Mouse (Mus musculus): Measurements from ENCODE around the gene Crb1. TPM values are rescaled to one million over a fixed set of nuclear protein-coding genes. Genes with fewer than 3 reads are reported as not detected.
A peak's percentile ranks its signal among the peaks of the same experiment; 100 is the strongest.
"Not testable (repeated sequence)": the region's sequence is repeated elsewhere in the genome, so short reads cannot be mapped to it uniquely, and the experiment has no call there.

The Crb1 gene
- polyA plus RNA-seq, 1 experiment from 2014 or later = 3.5 TPM

DNA sequence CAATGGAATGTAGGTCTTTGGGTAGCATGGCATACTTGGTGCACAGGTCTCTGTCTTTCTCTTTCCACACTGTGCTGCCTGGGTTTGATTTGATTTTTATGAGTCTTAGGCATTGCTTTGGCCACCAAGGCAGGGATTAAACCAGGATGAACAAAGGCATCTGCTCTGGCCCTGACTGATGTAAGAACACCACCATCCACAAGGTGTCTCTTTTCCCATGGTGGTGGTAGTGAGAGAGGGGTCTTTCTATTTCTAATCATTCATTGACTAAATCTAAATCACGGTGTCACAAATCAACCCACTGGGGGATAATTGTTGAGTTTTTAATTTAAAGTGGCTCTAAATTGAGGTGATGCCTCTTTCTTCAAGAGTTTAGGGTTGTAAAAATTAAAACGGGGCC lies 51.5 kb downstream of the Crb1 start:
- Histone ChIP-seq H3K9me3 (no peaks in the 10 kb centered on the region), H3K4me1 (no peaks in the 10 kb centered on the region), H3K36me3 (no peaks in the 10 kb centered on the region), H3K4me2 (replicated peaks) (no peak overlapping the region), H3K27ac (replicated peaks) (no peak overlapping the region), H3K27me3 (no peaks in the 10 kb centered on the region), H3K4me3 (no peak overlapping the region), H3K9ac (replicated peaks) (no peak overlapping the region)
- ATAC-seq (ENCODE audit: low FRiP score, low read depth) = 0 out of 2 replicates have a peak, but pooled peaks have one; percentile 6
- WGBS = 71% methylated on average over 2 of the region's 2 CpGs

DNA sequence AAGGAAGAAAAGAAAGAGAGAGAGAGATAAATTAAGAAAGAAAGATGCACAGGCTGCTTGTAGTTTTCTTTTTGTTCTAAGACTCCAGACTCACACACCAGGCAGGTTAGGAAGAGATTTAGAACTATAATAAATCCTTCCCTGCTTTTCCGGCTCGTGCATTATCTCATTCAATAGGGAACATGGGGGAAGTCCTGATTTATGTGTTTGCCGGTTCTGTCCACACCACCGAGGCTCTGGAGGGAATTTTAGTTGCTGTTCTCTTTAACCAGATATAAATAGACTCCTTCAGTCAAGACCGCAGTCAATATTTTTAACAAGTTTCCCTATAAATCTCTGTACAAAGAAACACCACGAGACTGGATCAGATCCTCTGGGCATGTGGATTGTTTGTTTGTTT lies 57.1 kb downstream of the Crb1 start:
- no peak for ATAC-seq (ENCODE audit: low FRiP score, low read depth)
- H3K27ac ChIP-seq (replicated peaks) = no peak overlapping the region
- no peaks in the 10 kb centered on the region for H3K36me3 ChIP-seq
- H3K4me2 ChIP-seq (replicated peaks) = no peak overlapping the region
- H3K27me3 ChIP-seq = no peaks in the 10 kb centered on the region
- no peak overlapping the region for H3K4me3 ChIP-seq
- 86% methylated on average over 6 of the region's 6 CpGs for WGBS
- H3K9ac ChIP-seq (replicated peaks) = no peak overlapping the region
- H3K9me3 ChIP-seq = no peaks in the 10 kb centered on the region
- H3K4me1 ChIP-seq = no peaks in the 10 kb centered on the region

DNA sequence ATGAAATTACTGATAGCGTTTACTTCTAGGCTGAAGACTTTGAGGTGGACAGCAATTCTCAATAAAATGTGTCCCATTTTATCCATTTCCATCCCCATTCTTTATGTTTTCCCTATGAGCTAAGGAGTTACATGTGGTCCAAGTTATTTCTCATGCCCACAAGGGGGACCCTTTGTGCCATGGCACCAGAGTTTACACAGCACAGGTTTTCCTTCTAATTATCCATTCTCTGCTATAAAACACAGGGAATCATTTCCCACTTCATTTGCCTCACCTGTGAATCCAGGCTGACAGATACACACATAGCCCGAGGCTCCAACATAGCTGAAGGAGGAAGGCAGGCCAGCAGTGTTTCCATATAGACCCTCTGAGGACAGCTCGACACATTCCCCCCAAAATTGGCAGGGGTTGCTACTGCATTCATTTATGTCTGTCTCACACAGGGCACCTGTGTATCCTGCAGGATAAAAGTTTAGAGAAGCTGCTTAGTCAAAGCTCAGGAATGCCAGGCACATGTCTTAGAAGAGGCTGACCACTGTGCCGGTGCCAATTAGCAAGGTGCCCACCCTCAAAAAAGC lies 62.5 kb downstream of the Crb1 start:
- H3K27ac ChIP-seq (replicated peaks) = no peak overlapping the region
- WGBS = 88% methylated on average over 4 of the region's 4 CpGs
- H3K36me3 ChIP-seq = no peaks in the 10 kb centered on the region
- ATAC-seq (ENCODE audit: low FRiP score, low read depth) = 0 out of 2 replicates have a peak, but pooled peaks have one; percentile 27
- H3K9ac ChIP-seq (replicated peaks) = no peak overlapping the region
- H3K9me3 ChIP-seq = no peaks in the 10 kb centered on the region
- no peak overlapping the region for H3K4me2 ChIP-seq (replicated peaks)
- no peaks in the 10 kb centered on the region for H3K4me1 ChIP-seq
- no peak overlapping the region for H3K4me3 ChIP-seq
- no peaks in the 10 kb centered on the region for H3K27me3 ChIP-seq

DNA sequence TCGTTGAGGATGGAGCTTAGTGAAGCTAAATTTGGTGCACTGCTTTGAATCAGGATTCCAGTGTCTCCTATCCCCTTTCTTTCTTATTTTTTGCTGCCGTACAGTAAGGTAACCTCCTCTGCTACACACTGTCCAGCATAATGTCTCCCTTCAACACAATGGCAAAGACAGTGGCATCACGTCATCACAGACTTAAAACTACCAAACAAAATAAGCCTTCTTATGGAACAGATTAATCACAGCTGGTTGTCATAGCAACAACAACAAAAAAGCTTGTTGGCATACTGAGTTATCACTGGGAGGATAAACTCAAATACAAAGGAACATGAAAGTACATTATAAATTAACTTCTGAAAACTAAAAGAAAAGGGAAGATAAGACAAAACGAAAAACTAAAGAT lies 68.0 kb downstream of the Crb1 start:
- Histone ChIP-seq H3K4me3 (no peak overlapping the region), H3K9me3 (no peaks in the 10 kb centered on the region), H3K27ac (replicated peaks) (no peak overlapping the region), H3K27me3 (no peaks in the 10 kb centered on the region), H3K9ac (replicated peaks) (no peak overlapping the region), H3K36me3 (no peaks in the 10 kb centered on the region), H3K4me2 (replicated peaks) (no peak overlapping the region), H3K4me1 (peaks cover 4% of the 10 kb centered on the region; the same call in 1 of the 2 replicates)
- ATAC-seq (ENCODE audit: low FRiP score, low read depth) = no peak
- WGBS = 55% methylated on average over 4 of the region's 4 CpGs

DNA sequence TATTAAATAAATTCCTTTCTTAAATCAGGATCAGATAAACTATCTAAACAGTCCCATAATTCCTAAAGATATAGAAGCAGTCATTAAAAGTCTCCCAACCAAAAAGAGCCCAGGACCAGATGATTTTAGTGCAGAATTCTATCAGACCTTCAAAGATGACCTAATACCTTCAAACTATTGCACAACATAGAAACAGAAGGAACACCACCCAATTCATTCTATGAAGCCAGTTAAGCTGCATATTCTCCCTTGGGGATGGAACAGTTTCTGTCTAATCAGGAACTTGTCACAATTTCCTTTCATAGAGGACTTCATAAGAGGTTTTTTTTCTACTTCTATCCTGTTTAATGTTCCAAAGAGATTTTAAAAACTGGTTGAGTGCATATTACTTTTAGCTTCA lies 74.4 kb downstream of the Crb1 start:
- not testable (repeated sequence) for H3K4me3 ChIP-seq; H3K4me2 ChIP-seq (replicated peaks); H3K4me1 ChIP-seq; H3K27me3 ChIP-seq; H3K27ac ChIP-seq (replicated peaks); H3K9ac ChIP-seq (replicated peaks); H3K9me3 ChIP-seq; ATAC-seq (ENCODE audit: low FRiP score, low read depth); H3K36me3 ChIP-seq

- no peaks in the 10 kb centered on the region for H3K36me3 ChIP-seq
- H3K4me1 ChIP-seq = peaks cover 7% of the 10 kb centered on the region; the same call in 1 of the 2 replicates
- no peak overlapping the region; the same call in 1 of the 2 replicates for H3K27ac ChIP-seq (replicated peaks)
- H3K9ac ChIP-seq (replicated peaks) = no peak overlapping the region
- ATAC-seq (ENCODE audit: low FRiP score, low read depth) = peak; percentile 87
- 27% methylated on average over 5 of the region's 5 CpGs for WGBS
- H3K27me3 ChIP-seq = no peaks in the 10 kb centered on the region
- no peak overlapping the region for H3K4me2 ChIP-seq (replicated peaks)
- H3K9me3 ChIP-seq = no peaks in the 10 kb centered on the region
- no peak overlapping the region for H3K4me3 ChIP-seq
These were observed 75.1 kb downstream of the Crb1 start for GRCm38 (mm10) chr1:139301830-139302229.

- WGBS = 44% methylated on average over 4 of the region's 4 CpGs
- Histone ChIP-seq H3K9ac (replicated peaks) (no peak overlapping the region), H3K36me3 (no peaks in the 10 kb centered on the region), H3K27me3 (no peaks in the 10 kb centered on the region), H3K4me3 (no peak overlapping the region), H3K4me2 (replicated peaks) (no peak overlapping the region), H3K27ac (replicated peaks) (no peak overlapping the region), H3K9me3 (no peaks in the 10 kb centered on the region), H3K4me1 (peaks cover 8% of the 10 kb centered on the region; the same call in 1 of the 2 replicates)
- ATAC-seq (ENCODE audit: low FRiP score, low read depth) = no peak
These were observed 84.9 kb downstream of the Crb1 start for GRCm38 (mm10) chr1:139292023-139292422.

- 19% methylated on average over 1 of the region's 1 CpGs for WGBS
- Histone ChIP-seq H3K27me3 (no peaks in the 10 kb centered on the region), H3K4me1 (peaks cover 8% of the 10 kb centered on the region; the same call in 1 of the 2 replicates), H3K9me3 (no peaks in the 10 kb centered on the region), H3K27ac (replicated peaks) (no peak overlapping the region), H3K4me3 (no peak overlapping the region), H3K4me2 (replicated peaks) (no peak overlapping the region), H3K9ac (replicated peaks) (no peak overlapping the region), H3K36me3 (no peaks in the 10 kb centered on the region)
- ATAC-seq (ENCODE audit: low FRiP score, low read depth) = peak; percentile 54; the same call in 1 of the 2 replicates
These were observed 85.3 kb downstream of the Crb1 start for GRCm38 (mm10) chr1:139291593-139291992.

GRCm38 (mm10) chr1:139276619-139277320 lies 100.1 kb downstream of the Crb1 start:
- Histone ChIP-seq H3K4me1 (no peaks in the 10 kb centered on the region), H3K4me2 (replicated peaks) (no peak overlapping the region), H3K4me3 (no peak overlapping the region), H3K36me3 (no peaks in the 10 kb centered on the region), H3K27ac (replicated peaks) (no peak overlapping the region), H3K27me3 (no peaks in the 10 kb centered on the region), H3K9ac (replicated peaks) (no peak overlapping the region), H3K9me3 (no peaks in the 10 kb centered on the region)
- no peak for ATAC-seq (ENCODE audit: low FRiP score, low read depth)
- WGBS = 87% methylated on average over 4 of the region's 4 CpGs

DNA sequence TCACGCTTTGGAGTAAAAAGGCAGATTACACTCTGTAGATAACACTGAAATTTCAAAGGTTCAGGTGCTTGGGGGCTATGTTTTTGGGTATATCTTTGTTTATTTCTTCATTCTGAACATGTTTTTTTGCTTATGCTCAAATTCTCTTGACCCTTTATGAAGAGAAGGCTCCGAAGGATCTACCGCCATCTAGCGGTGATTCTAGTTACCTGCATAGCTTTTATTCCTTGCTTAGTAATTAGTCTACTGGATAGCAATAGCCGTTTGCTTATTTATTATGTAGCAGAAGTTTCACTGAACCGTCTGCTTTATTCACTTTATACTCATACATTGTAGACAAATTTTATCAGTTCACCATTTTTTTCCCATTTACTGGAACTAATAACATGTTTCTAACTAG lies 109.1 kb downstream of the Crb1 start:
- Histone ChIP-seq H3K27me3 (no peaks in the 10 kb centered on the region), H3K4me2 (replicated peaks) (no peak overlapping the region), H3K9me3 (no peaks in the 10 kb centered on the region), H3K36me3 (no peaks in the 10 kb centered on the region), H3K9ac (replicated peaks) (no peak overlapping the region), H3K4me1 (no peaks in the 10 kb centered on the region), H3K4me3 (no peak overlapping the region), H3K27ac (replicated peaks) (no peak overlapping the region)
- ATAC-seq (ENCODE audit: low FRiP score, low read depth) = peak; percentile 49; the same call in 1 of the 2 replicates
- 25% methylated on average over 6 of the region's 6 CpGs for WGBS

DNA sequence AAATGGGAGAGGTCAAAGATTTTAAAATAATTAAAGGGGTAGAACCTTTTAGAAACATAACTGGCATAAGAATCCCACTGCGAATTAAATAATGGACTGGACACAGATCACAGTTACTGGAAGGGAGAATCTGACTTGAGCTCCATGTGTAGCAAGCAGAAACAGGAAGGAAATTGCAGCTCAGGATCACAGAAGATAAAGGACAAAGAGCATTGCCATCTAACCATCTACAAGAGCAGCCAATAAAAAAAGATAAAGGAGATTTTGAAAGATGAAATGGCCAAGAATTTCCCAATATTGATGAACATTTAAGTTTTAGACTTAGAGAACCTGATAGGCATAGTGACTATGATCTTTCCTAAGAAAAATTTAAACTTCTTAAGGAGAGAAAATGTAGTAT lies 112.7 kb downstream of the Crb1 start:
- Histone ChIP-seq H3K4me1 (no peaks in the 10 kb centered on the region), H3K4me2 (replicated peaks) (no peak overlapping the region), H3K36me3 (no peaks in the 10 kb centered on the region), H3K9me3 (no peaks in the 10 kb centered on the region), H3K27me3 (no peaks in the 10 kb centered on the region), H3K4me3 (no peak overlapping the region), H3K9ac (replicated peaks) (no peak overlapping the region), H3K27ac (replicated peaks) (no peak overlapping the region)
- ATAC-seq (ENCODE audit: low FRiP score, low read depth) = no peak
- WGBS = 97% methylated on average over 1 of the region's 1 CpGs

DNA sequence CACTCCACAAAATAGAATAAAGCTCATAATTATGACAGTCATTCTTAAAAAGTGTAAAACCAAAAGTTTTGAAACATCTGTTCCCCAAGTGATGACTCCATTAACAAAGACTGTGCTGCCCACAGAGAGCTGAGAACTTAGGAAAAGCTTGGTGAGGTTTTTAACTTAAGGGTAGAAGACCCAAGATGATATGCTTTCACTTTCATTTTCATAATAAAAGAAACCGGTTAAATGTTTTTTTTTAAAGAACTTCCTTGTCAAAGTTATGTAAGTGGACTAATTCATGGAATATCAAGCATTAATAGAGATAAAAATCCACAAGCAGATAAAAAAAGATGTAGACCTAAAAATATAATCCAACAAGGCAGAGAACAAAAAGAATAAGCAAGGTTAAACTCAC lies 113.7 kb downstream of the Crb1 start:
- no peak overlapping the region for H3K27ac ChIP-seq (replicated peaks)
- no peak overlapping the region for H3K4me3 ChIP-seq
- H3K9me3 ChIP-seq = no peaks in the 10 kb centered on the region
- no peak for ATAC-seq (ENCODE audit: low FRiP score, low read depth)
- no peaks in the 10 kb centered on the region for H3K4me1 ChIP-seq
- WGBS = 64% methylated on average over 1 of the region's 1 CpGs
- no peak overlapping the region for H3K9ac ChIP-seq (replicated peaks)
- no peak overlapping the region for H3K4me2 ChIP-seq (replicated peaks)
- H3K36me3 ChIP-seq = no peaks in the 10 kb centered on the region
- no peaks in the 10 kb centered on the region for H3K27me3 ChIP-seq
